15 mouse cellular contexts compared by ENCODE assay signal in genomic region chr7:24517654-24518053, GRCm38 (mm10). TPM values are rescaled to one million over a fixed set of nuclear protein-coding genes. Genes with fewer than 3 reads are reported as not detected.
DNase-seq lines count a peak whose midpoint lies in the region; ATAC-seq lines count a peak whose summit lies in the region.
"Had no signal": no experiment of that assay in that cellular context is flagged by ENCODE, and none has a peak within 500 bp of the region (broad histone marks: within the 10 kb centered on the region; RNA-seq: fewer than 3 reads in every experiment).

No protein-coding gene starts in this region.

- H3K9ac ChIP-seq in hindbrain, embryonic 16.5 days (ENCODE audit: low read depth, low read length), result no peak overlapping the region

- H3K4me1 ChIP-seq in hindbrain, embryonic 16.5 days (ENCODE audit: control insufficient read depth, insufficient read depth, low read depth, low read length), result no peaks in the 10 kb centered on the region

- WGBS in hindbrain, embryonic 16.5 days, result 29% methylated on average over 6 of the region's 6 CpGs

- no peak overlapping the region for H3K4me3 ChIP-seq in hindbrain, embryonic 16.5 days (ENCODE audit: low read length)

- H3K9me3 ChIP-seq in hindbrain, embryonic 16.5 days (ENCODE audit: control insufficient read depth, low read length), result no peaks in the 10 kb centered on the region

- ATAC-seq in hindbrain, embryonic 16.5 days, result 0 out of 2 replicates have a peak, but pooled peaks have one; percentile 24
- no peak for ATAC-seq in megakaryocyte-erythroid progenitor cell, adult 5-6 weeks (replicated peaks; ENCODE audit: low FRiP score, low TSS enrichment, poor library complexity, severe bottlenecking)

- peak; percentile 39 for DNase-seq in adrenal gland, postnatal 14 days
- no peak for DNase-seq in adrenal gland, adult 18-20 months (ENCODE audit: low spot score in 2 of 2)
- DNase-seq in left cerebral cortex, postnatal 36 days (ENCODE audit: low spot score in 2 of 2), result peak; percentile 60 to 62
- DNase-seq in left cerebral cortex, postnatal 4 days, result no peak
- DNase-seq in right cerebral cortex, postnatal 10 days (ENCODE audit: low spot score in 2 of 2), result peak; percentile 79 to 90
- DNase-seq in kidney, postnatal 4 days, result no peak
- DNase-seq: lung, postnatal 14 days; spleen, adult 18-20 months; thymus, adult 2 months had no signal

- H3K27me3 ChIP-seq in hindbrain, embryonic 16.5 days (replicated peaks; ENCODE audit: control insufficient read depth, insufficient read depth, low read length), result no peaks in the 10 kb centered on the region

- peaks cover 15% of the 10 kb centered on the region for H3K36me3 ChIP-seq in hindbrain, embryonic 16.5 days (ENCODE audit: control insufficient read depth, insufficient read depth, low read length)

- intact Hi-C loops in left cerebral cortex, postnatal 36 days (cut with DNase I), result loop anchor here (5.0 kb wide), 1 partner anchor 45 kb away; no protein-coding TSS in a partner anchor
- intact Hi-C loops in left cerebral cortex, postnatal 4 days (cut with DNase I), result no loop called here

- peak overlapping the region; percentile 49; the same call in 1 of the 2 replicates for H3K27ac ChIP-seq in hindbrain, embryonic 16.5 days (ENCODE audit: low read depth, low read length)
- H3K27ac ChIP-seq: kidney, postnatal 0 days had no signal

- H3K4me2 ChIP-seq in hindbrain, embryonic 16.5 days (ENCODE audit: low read length), result no peak overlapping the region

RNA-seq across cellular contexts. Expression of gene AC161166.1, which starts 5.4 kb away (rescaled TPM):
- total RNA-seq in adrenal gland, postnatal 14 days (2021), result not detected in 2 replicates
- total RNA-seq in adrenal gland, adult 18-20 months (2021), result not detected
- not detected for total RNA-seq in left cerebral cortex, postnatal 36 days (2021)
- total RNA-seq in left cerebral cortex, postnatal 4 days (2021), result not detected
- 1.0 and 1.1 TPM in 2 replicates for polyA plus RNA-seq in hindbrain, embryonic 16.5 days (2015; fragmentation: Nextera tagmentation; extraction: Ambion mirVana)
- not detected in 2 replicates for total RNA-seq in megakaryocyte-erythroid progenitor cell, adult 5-6 weeks (2014; fragmentation: Nextera tagmentation)
- total RNA-seq in megakaryocyte-erythroid progenitor cell, adult 5-6 weeks (2017), result not detected in 2 replicates
- total RNA-seq: adrenal gland, postnatal 4 days; heart, adult 18-20 months; hematopoietic stem cell, adult 5-6 weeks had no signal

RNA-seq across cellular contexts. Expression of gene Zfp428, which starts 10.8 kb away (rescaled TPM):
- 6.1 and 7.5 TPM in 2 replicates for total RNA-seq in adrenal gland, postnatal 14 days (2021)
- total RNA-seq in adrenal gland, adult 18-20 months (2021), result 1 to 10 TPM; 4.6 to 5.0 TPM
- total RNA-seq in left cerebral cortex, postnatal 36 days (2021), result 10 to 100 TPM; 47.9 to 49.4 TPM
- total RNA-seq in left cerebral cortex, postnatal 4 days (2021), result 100 to 1,000 TPM; 105 to 108 TPM
- polyA plus RNA-seq in hindbrain, embryonic 16.5 days (2015; fragmentation: Nextera tagmentation; extraction: Ambion mirVana), result 272 and 277 TPM in 2 replicates
- 3.5 and 4.0 TPM in 2 replicates for total RNA-seq in megakaryocyte-erythroid progenitor cell, adult 5-6 weeks (2014; fragmentation: Nextera tagmentation)
- 3.1 and 9.7 TPM in 2 replicates for total RNA-seq in megakaryocyte-erythroid progenitor cell, adult 5-6 weeks (2017)

RNA-seq across cellular contexts. Expression of gene Irgq, which starts 12.8 kb away (rescaled TPM):
- 18.9 and 20.4 TPM in 2 replicates for total RNA-seq in adrenal gland, postnatal 14 days (2021)
- 10 to 100 TPM; 21.0 to 24.1 TPM for total RNA-seq in adrenal gland, adult 18-20 months (2021)
- 10 to 100 TPM; 80.8 to 89.2 TPM for total RNA-seq in left cerebral cortex, postnatal 36 days (2021)
- 100 to 1,000 TPM; 118 to 120 TPM for total RNA-seq in left cerebral cortex, postnatal 4 days (2021)
- polyA plus RNA-seq in hindbrain, embryonic 16.5 days (2015; fragmentation: Nextera tagmentation; extraction: Ambion mirVana), result 19.2 and 24.7 TPM in 2 replicates
- total RNA-seq in megakaryocyte-erythroid progenitor cell, adult 5-6 weeks (2014; fragmentation: Nextera tagmentation), result 4.7 and 6.3 TPM in 2 replicates
- total RNA-seq in megakaryocyte-erythroid progenitor cell, adult 5-6 weeks (2017), result 3.0 and 5.2 TPM in 2 replicates

RNA-seq across cellular contexts. Expression of gene Pinlyp, which starts 28.3 kb away (rescaled TPM):
- not detected in 2 replicates for total RNA-seq in adrenal gland, postnatal 14 days (2021)
- not detected for total RNA-seq in adrenal gland, adult 18-20 months (2021)
- not detected for total RNA-seq in left cerebral cortex, postnatal 36 days (2021)
- under 1 TPM in 1 of 2 experiments, not detected in 1; 0.48 TPM for total RNA-seq in left cerebral cortex, postnatal 4 days (2021)
- not detected in 2 replicates for polyA plus RNA-seq in hindbrain, embryonic 16.5 days (2015; fragmentation: Nextera tagmentation; extraction: Ambion mirVana)
- total RNA-seq in megakaryocyte-erythroid progenitor cell, adult 5-6 weeks (2014; fragmentation: Nextera tagmentation), result not detected in 2 replicates
- total RNA-seq in megakaryocyte-erythroid progenitor cell, adult 5-6 weeks (2017), result not detected in 2 replicates
- total RNA-seq: adrenal gland, postnatal 4 days; heart, adult 18-20 months; hematopoietic stem cell, adult 5-6 weeks had no signal

RNA-seq across cellular contexts. Expression of gene Xrcc1, which starts 28.4 kb away (rescaled TPM):
- total RNA-seq in adrenal gland, postnatal 14 days (2021), result 38.5 and 47.0 TPM in 2 replicates
- 10 to 100 TPM; 35.9 to 37.1 TPM for total RNA-seq in adrenal gland, adult 18-20 months (2021)
- total RNA-seq in left cerebral cortex, postnatal 36 days (2021), result 10 to 100 TPM; 29.8 to 41.4 TPM
- total RNA-seq in left cerebral cortex, postnatal 4 days (2021), result 10 to 100 TPM; 48.8 to 49.3 TPM
- 63.8 and 74.3 TPM in 2 replicates for polyA plus RNA-seq in hindbrain, embryonic 16.5 days (2015; fragmentation: Nextera tagmentation; extraction: Ambion mirVana)
- total RNA-seq in megakaryocyte-erythroid progenitor cell, adult 5-6 weeks (2014; fragmentation: Nextera tagmentation), result 89.0 and 93.7 TPM in 2 replicates
- 20.7 and 36.6 TPM in 2 replicates for total RNA-seq in megakaryocyte-erythroid progenitor cell, adult 5-6 weeks (2017)

Comparison
In these comparisons a context has a peak if more than half of its experiments do, and no peak if none do; other contexts are left out.
1. DNase-seq: peak in adrenal gland, postnatal 14 days (single experiment), left cerebral cortex, postnatal 36 days (2 of 2) and right cerebral cortex, postnatal 10 days (2 of 2); none in adrenal gland, adult 18-20 months (0 of 2), left cerebral cortex, postnatal 4 days (single experiment) and kidney, postnatal 4 days (0 of 2).